Mouse (Mus musculus): Measurements from ENCODE around the gene Fto. TPM values are rescaled to one million over a fixed set of nuclear protein-coding genes. Genes with fewer than 3 reads are reported as not detected.

The Fto gene
- polyA plus RNA-seq, 1 experiment from 2014 or later, result 63.7 TPM

DNA sequence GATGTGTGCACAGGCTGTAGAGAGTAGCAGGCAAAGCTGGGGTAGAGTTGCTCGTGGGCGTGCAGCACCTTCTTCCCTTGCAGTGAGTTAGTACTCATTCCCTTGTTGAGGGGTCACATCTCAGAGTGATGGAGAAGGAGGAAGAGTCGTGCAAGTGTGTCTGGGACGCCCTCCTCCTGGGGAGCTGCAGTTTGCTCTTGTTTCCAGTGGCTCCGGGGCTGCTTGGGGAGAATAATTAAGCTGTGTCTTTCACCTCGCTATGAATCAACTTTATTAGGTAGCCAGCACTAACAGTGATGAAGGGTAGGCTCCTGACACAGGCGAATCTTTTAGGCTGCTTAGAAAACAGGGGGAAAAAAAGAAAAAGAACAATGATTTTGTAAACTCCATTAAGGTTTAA is 203.1 kb downstream of the Fto start:
- in situ Hi-C loops (cut with MboI; ENCODE audit: low pct_unique_long_range_greater_than_20kb), result no loop called here
- no peak for DNase-seq (ENCODE audit: low read depth, low spot score)
- TF ChIP-seq CTCF (IDR thresholded peaks at IDR 0.05), result no peak
- CTCF ChIA-PET, result interaction anchor here (1.0 to 1.5 kb wide), 3 partner anchors 10 to 28 kb away, joined by 3 to 4 read pairs (median 4); no protein-coding TSS in a partner anchor
- no peaks in the 10 kb centered on the region for H3K27me3 ChIP-seq
- no peak for ATAC-seq
- POLR2A ChIA-PET, result interaction anchor here (0.5 kb wide), 1 partner anchor 11 kb away, joined by 3 read pairs; no protein-coding TSS in a partner anchor

DNA sequence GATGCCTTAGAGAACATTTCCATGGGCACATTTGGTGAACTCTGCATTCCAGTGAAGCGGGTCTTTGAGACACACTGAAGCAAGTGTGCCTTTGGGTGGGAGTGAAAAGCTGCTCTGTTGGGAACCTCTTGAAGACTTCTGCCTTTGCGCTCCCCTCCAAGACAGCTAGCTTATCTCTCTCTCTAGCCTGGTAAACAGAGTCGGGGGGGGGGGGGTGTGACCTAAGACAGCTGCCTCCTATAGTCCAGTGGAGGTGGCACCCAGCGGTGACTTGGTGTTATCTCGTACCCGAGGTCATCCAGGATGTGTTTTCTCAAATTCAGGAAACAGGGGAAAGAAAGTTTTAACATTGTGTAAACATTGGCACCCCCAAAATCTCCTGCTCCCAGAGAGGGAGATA is 204.8 kb downstream of the Fto start:
- DNase-seq (ENCODE audit: low read depth, low spot score) (no peak), ATAC-seq (no peak)
- TF ChIP-seq CTCF (IDR thresholded peaks at IDR 0.05), result no peak
- in situ Hi-C loops (cut with MboI; ENCODE audit: low pct_unique_long_range_greater_than_20kb), result no loop called here
- no peaks in the 10 kb centered on the region for H3K27me3 ChIP-seq
- ChIA-PET POLR2A (interaction anchor here (0.6 kb wide), 1 partner anchor 114 kb away, joined by 4 read pairs; no protein-coding TSS in a partner anchor), CTCF (no interaction called here)

DNA sequence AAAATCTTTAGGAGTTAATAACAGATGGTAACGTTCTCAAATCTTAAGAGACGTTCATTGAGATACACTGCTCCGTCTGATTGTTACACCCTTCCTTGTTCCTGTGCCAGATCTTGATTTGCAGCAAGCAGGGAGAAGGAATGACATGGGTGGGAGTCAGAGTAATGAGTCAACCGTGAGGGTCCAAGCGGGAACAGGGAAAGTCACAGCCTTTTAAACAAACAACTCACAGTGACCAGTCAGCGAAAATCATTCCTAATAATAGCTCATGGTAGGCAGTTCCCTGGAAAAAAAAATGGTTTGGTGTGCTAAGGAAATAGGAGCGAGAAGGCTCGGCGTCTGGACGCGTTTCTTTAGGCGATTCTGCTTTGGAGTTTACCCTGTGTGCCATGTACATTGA is 208.9 kb downstream of the Fto start:
- ATAC-seq (no peak), DNase-seq (ENCODE audit: low read depth, low spot score) (no peak)
- POLR2A ChIA-PET, result no interaction called here
- no peak for TF ChIP-seq CTCF (IDR thresholded peaks at IDR 0.05)
- CTCF ChIA-PET, result interaction anchor here (1.9 kb wide), 3 partner anchors 10 to 61 kb away, joined by 4 to 8 read pairs (median 4); no protein-coding TSS in a partner anchor
- no peaks in the 10 kb centered on the region for H3K27me3 ChIP-seq
- in situ Hi-C loops (cut with MboI; ENCODE audit: low pct_unique_long_range_greater_than_20kb), result no loop called here

DNA sequence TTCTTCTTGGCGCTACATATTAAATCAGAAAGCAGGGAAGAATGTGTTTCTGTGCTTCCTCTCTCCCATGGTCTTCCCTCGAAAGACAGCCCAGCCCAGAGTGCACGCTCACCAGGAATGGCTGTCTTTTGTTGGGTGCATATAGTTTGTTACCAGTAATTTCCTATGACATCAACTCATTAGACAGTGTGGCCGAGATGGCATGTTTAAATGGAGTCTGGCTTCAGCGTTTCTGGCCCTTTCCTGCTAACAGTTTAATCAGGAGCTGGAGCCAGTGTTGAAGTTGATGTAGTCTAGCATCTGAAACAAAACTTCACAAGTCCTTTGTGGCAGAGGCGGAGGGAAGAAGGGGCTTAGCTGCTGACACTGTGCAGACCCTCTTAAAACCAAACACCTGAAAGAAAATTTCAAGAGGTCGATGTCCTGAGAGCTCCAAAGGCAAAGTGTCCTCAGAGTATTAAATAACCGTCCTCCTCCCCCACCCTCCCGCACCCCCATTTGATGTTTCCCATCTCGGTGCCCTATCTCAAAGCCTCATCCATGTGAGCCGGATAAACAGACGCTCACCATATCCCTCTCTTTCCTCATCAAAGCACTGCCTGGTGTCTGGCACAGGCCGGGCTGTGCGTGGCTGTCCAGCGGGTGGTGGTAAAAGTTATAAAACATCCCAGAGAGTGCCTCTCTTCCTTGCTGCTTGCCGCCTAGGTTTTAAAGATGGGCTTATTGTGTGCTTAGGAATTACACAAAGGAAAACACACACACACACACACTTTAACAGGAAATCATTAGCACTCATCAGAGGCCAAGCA is 210.9 kb downstream of the Fto start:
- POLR2A ChIA-PET, result no interaction called here
- TF ChIP-seq CTCF (IDR thresholded peaks at IDR 0.05), result no peak
- H3K27me3 ChIP-seq, result no peaks in the 10 kb centered on the region
- DNase-seq (ENCODE audit: low read depth, low spot score), result no peak
- ATAC-seq, result no peak
- in situ Hi-C loops (cut with MboI; ENCODE audit: low pct_unique_long_range_greater_than_20kb), result no loop called here
- CTCF ChIA-PET, result interaction anchor here (1.2 to 1.9 kb wide), 2 partner anchors 8 to 12 kb away, joined by 3 to 8 read pairs; no protein-coding TSS in a partner anchor

DNA sequence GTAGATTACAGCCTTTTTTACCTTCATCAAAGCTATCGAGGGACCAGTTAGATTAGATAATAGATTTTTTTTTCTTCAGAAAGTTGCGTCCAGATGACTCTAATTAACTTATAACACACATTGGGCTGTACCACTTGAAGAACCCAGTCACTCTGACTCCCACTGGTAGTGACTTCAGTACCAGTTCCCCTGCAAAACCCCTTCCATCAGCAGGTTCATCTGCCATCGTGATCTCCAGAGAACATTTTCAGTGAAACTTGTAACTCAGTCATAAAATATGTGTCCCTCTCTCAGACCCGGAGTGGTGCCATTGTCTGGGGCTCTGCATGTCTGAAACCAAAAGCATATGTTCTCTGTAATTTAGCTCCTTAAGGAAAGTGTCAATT is 211.5 kb downstream of the Fto start:
- in situ Hi-C loops (cut with MboI; ENCODE audit: low pct_unique_long_range_greater_than_20kb), result loop anchor here (25.0 kb wide), 1 partner anchor 1087 kb away; no protein-coding TSS in a partner anchor
- ChIA-PET CTCF (interaction anchor here (1.2 kb wide), 1 partner anchor 13 kb away, joined by 3 read pairs; no protein-coding TSS in a partner anchor), POLR2A (no interaction called here)
- H3K27me3 ChIP-seq, result no peaks in the 10 kb centered on the region
- no peak for ATAC-seq
- no peak for TF ChIP-seq CTCF (IDR thresholded peaks at IDR 0.05)
- DNase-seq (ENCODE audit: low read depth, low spot score), result no peak

DNA sequence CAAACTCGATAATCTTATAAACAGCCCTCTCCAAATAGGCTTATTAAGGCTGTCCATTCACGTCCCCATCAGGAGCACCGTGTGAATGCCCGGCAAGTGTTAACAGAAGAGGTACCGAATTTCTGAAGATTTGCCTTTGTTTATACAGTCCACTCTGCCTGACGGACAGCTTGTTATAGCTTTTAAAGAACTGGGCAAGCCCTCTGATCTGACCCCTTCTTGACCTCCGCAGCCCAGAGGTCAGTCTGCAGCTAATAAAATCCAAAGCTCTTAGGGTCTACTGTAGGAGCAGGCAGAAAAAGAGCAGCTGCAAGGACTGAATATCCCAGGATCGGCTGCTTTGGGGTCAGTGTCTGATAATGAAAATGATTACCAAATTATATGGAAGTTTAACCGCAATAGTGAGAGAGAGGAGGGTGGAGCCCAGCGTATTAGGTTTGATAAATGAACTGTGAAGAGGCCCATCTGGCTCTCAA is 212.1 kb downstream of the Fto start:
- ChIA-PET CTCF (interaction anchor here (1.2 kb wide), 1 partner anchor 13 kb away, joined by 3 read pairs; no protein-coding TSS in a partner anchor), POLR2A (no interaction called here)
- H3K27me3 ChIP-seq, result no peaks in the 10 kb centered on the region
- DNase-seq (ENCODE audit: low read depth, low spot score) (no peak), ATAC-seq (no peak)
- no peak for TF ChIP-seq CTCF (IDR thresholded peaks at IDR 0.05)
- in situ Hi-C loops (cut with MboI; ENCODE audit: low pct_unique_long_range_greater_than_20kb), result loop anchor here (25.0 kb wide), 1 partner anchor 1087 kb away; no protein-coding TSS in a partner anchor

DNA sequence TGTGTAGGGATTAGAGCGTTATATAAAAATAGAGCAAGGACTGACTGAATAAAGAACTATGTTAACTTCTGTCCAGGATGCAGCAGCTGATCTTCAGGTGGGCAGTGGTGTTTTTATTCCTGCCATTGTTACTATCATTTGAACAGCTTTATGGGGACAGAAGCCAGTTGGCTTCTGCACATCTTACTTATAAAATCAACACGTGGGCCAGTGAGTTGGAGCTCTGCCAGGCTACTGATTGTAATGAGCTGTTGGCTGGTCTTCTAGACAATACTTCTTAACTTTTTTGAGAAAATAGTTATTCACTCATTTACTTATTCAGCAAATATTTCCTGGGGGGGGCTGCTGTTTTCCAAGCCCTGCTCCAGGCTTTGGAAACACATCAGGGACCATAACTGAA is 215.6 kb downstream of the Fto start:
- ChIA-PET CTCF (interaction anchor here (0.9 to 1.3 kb wide), 3 partner anchors 12 to 409 kb away, joined by 3 to 4 read pairs (median 3); no protein-coding TSS in a partner anchor), POLR2A (interaction anchor here (0.6 to 1.3 kb wide), 3 partner anchors 40 to 829 kb away, joined by 3 to 8 read pairs (median 4); no protein-coding TSS in a partner anchor)
- DNase-seq (ENCODE audit: low read depth, low spot score) (no peak), ATAC-seq (no peak)
- in situ Hi-C loops (cut with MboI; ENCODE audit: low pct_unique_long_range_greater_than_20kb), result loop anchor here (25.0 kb wide), 1 partner anchor 1083 kb away; no protein-coding TSS in a partner anchor
- no peaks in the 10 kb centered on the region for H3K27me3 ChIP-seq
- no peak for TF ChIP-seq CTCF (IDR thresholded peaks at IDR 0.05)

DNA sequence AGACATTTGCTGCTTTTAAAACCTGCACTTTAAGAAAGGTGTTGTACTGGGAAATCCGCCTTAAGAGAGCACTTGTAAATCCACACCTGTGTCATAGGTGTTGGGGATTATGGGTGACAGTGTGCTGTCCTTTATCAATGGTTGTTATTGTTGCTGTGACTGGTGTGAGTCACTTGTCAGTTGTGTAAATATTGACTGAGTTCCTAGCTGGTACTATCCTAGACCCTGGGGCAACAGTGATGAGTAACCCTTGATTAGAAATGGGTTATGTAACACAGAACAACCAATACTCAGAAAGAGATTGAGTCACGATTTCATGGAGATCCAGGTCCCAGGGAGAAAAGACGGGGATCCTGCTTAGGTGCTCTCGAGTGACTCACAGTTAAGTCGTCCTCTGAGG is 216.4 kb downstream of the Fto start:
- no peak for TF ChIP-seq CTCF (IDR thresholded peaks at IDR 0.05)
- CTCF ChIA-PET, result interaction anchor here (0.9 to 1.3 kb wide), 3 partner anchors 13 to 408 kb away, joined by 3 to 4 read pairs (median 3); no protein-coding TSS in a partner anchor
- in situ Hi-C loops (cut with MboI; ENCODE audit: low pct_unique_long_range_greater_than_20kb), result loop anchor here (5.0 to 25.0 kb wide), 5 partner anchors 147 to 1083 kb away; partner anchors contain the start of gene Irx5
- no peaks in the 10 kb centered on the region for H3K27me3 ChIP-seq
- no peak for ATAC-seq
- no peak for DNase-seq (ENCODE audit: low read depth, low spot score)
- POLR2A ChIA-PET, result interaction anchor here (0.7 to 0.8 kb wide), 2 partner anchors 9 to 271 kb away, joined by 3 read pairs; no protein-coding TSS in a partner anchor

DNA sequence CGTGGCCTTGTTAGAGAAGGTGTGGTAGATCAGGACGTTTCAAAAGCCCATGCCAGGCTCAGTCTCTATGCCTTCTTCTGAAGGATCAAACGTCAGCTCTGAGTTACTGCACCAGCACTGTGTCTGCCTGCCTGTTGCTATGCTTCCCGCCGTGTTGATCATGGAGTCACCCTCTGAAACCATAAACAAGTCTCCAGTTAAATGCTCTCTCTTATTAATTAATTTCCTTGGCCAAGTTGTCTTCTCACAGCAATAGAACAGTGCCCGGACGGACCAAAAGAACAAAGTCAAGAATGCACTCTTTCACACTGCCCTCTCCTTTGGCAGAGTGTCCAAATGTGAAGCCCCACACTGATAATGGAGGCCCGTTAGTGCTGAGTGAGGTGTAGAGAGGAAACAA is 217.3 kb downstream of the Fto start:
- POLR2A ChIA-PET, result interaction anchor here (0.7 kb wide), 1 partner anchor 361 kb away, joined by 3 read pairs; no protein-coding TSS in a partner anchor
- no peaks in the 10 kb centered on the region for H3K27me3 ChIP-seq

DNA sequence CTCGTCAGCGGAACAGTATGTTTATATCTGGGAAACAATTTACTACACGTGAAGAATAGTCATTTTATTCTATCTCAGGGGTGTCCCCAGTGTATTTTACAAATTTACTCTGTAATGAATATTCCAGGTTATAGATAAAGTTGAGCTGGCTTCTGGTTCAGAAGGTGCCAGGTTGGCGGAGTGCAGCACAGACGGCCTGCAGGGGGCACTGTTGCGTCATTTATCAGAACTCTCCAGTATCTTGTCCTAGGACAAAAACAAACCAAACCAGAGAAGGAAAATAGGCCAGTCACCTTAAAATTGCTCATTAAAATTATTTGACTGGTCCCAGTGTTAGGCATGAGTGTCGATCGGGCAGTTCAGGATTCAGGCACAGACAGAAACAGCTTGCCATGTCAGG is 218.6 kb downstream of the Fto start:
- POLR2A ChIA-PET, result interaction anchor here (0.7 to 1.8 kb wide), 3 partner anchors 269 to 825 kb away, joined by 3 to 7 read pairs (median 3); partner anchors contain the start of gene Irx5
- CTCF ChIA-PET, result interaction anchor here (0.8 to 1.7 kb wide), 10 partner anchors 9 to 824 kb away, joined by 3 to 8 read pairs (median 4); no protein-coding TSS in a partner anchor
- TF ChIP-seq CTCF (IDR thresholded peaks at IDR 0.05), result peak; percentile 95
- in situ Hi-C loops (cut with MboI; ENCODE audit: low pct_unique_long_range_greater_than_20kb), result loop anchor here (5.0 to 25.0 kb wide), 5 partner anchors 150 to 1080 kb away; partner anchors contain the start of gene Irx5
- DNase-seq (ENCODE audit: low read depth, low spot score) (no peak), ATAC-seq (peak; percentile 44)
- no peaks in the 10 kb centered on the region for H3K27me3 ChIP-seq

More for the DNA sequence above, 217.3 kb downstream of the Fto start:
- in situ Hi-C loops (cut with MboI; ENCODE audit: low pct_unique_long_range_greater_than_20kb), result loop anchor here (5.0 to 25.0 kb wide), 5 partner anchors 148 to 1082 kb away; partner anchors contain the start of gene Irx5
- CTCF ChIA-PET, result interaction anchor here (1.0 kb wide), 1 partner anchor 41 kb away, joined by 4 read pairs; no protein-coding TSS in a partner anchor
- no peak for ATAC-seq
- TF ChIP-seq CTCF (IDR thresholded peaks at IDR 0.05), result no peak
- DNase-seq (ENCODE audit: low read depth, low spot score), result no peak

All from Patski (cell line).